Mouse (Mus musculus) MEL (cell line): ENCODE data around the gene Cacng2. TPM values are rescaled to one million over a fixed set of nuclear protein-coding genes. Genes with fewer than 3 reads are reported as not detected.

ENCODE experiments used
- DNase-seq: peaks from one replicate; pipeline ENCODE4 v3.0.0; 2011; ENCODE audit warnings: low read depth, low spot score
- H3K27ac ChIP-seq: 2 replicates; pipeline ENCODE4 v1.5.1; 2012; ENCODE audit warnings: low read depth, mild to moderate bottlenecking, control low read depth, low read length, moderate library complexity; ENCODE audit not compliant: control insufficient read depth
- H3K27me3 ChIP-seq, 2 experiments: fragments of 150-350 bp in 1 of 2; sonication (generic) in 1 of 2; 2 replicates each; pipeline ENCODE4 v1.6.1; 2012; ENCODE audit warnings: low read length in 2 of 2, mild to moderate bottlenecking in 2 of 2, improper control_type of control experiment in 1 of 2, moderate library complexity in 1 of 2; ENCODE audit not compliant: insufficient read depth in 2 of 2, control insufficient read depth in 1 of 2
- H3K36me3 ChIP-seq, 2 experiments: 2 replicates each; pipeline ENCODE4 v1.6.1; 2012 to 2014; ENCODE audit warnings: low read length in 2 of 2, improper control_type of control experiment in 1 of 2, inconsistent platforms in 1 of 2, mild to moderate bottlenecking in 1 of 2; ENCODE audit not compliant: insufficient read depth in 2 of 2, control insufficient read depth in 1 of 2
- H3K4me1 ChIP-seq, 2 experiments: fragments of 150-350 bp in 1 of 2; sonication (generic) in 1 of 2; 2 replicates each; pipeline ENCODE4 v1.6.1; 2012; ENCODE audit warnings: low read length in 2 of 2, improper control_type of control experiment in 1 of 2, mild to moderate bottlenecking in 1 of 2; ENCODE audit not compliant: insufficient read depth in 2 of 2, control insufficient read depth in 1 of 2
- H3K4me3 ChIP-seq, 2 experiments: fragments of 150-350 bp in 1 of 2; sonication (generic) in 1 of 2; 2 replicates each; pipeline ENCODE4 v1.5.1; 2012; ENCODE audit warnings: low read depth in 2 of 2, low read length in 2 of 2, mild to moderate bottlenecking in 2 of 2, moderate library complexity in 2 of 2, control low read depth in 1 of 2, improper control_type of control experiment in 1 of 2; ENCODE audit not compliant: control insufficient read depth in 1 of 2, insufficient read depth in 1 of 2
- H3K79me2 ChIP-seq: 2 replicates; pipeline ENCODE4 v1.6.1; 2012; ENCODE audit warnings: mild to moderate bottlenecking, low read length, moderate library complexity; ENCODE audit not compliant: control insufficient read depth, poor library complexity, insufficient read depth
- H3K9ac ChIP-seq: 2 replicates; pipeline ENCODE4 v1.6.1; 2012; ENCODE audit warnings: low read depth, mild to moderate bottlenecking, control low read depth, low read length, moderate library complexity; ENCODE audit not compliant: control insufficient read depth, poor library complexity, severe bottlenecking
- H3K9me3 ChIP-seq: fragments of 150-350 bp; sonication (generic); replicated peaks from 2 replicates; pipeline ENCODE4 v1.6.1; 2012; ENCODE audit warnings: mild to moderate bottlenecking, low read length, improper control_type of control experiment, moderate library complexity; ENCODE audit not compliant: insufficient read depth
- CHD1 ChIP-seq: IDR thresholded peaks from 2 replicates; pipeline ENCODE4 v1.6.1; 2012; ENCODE audit warnings: low read depth, mild to moderate bottlenecking, inconsistent platforms, low read length, improper control_type of control experiment
- CHD2 ChIP-seq: IDR thresholded peaks from 2 replicates; pipeline ENCODE4 v1.6.1; 2011; ENCODE audit warnings: low read length, improper control_type of control experiment
- E2F4 ChIP-seq: IDR thresholded peaks from 2 replicates; pipeline ENCODE4 v1.6.1; 2011; ENCODE audit warnings: low read depth, low read length, improper control_type of control experiment, borderline replicate concordance
- ELF1 ChIP-seq: IDR thresholded peaks from 2 replicates; pipeline ENCODE4 v1.6.1; 2014; ENCODE audit warnings: low read depth, mild to moderate bottlenecking, inconsistent platforms, low read length, improper control_type of control experiment, moderate library complexity
- GABPA ChIP-seq: IDR thresholded peaks from 2 replicates; pipeline ENCODE4 v1.6.1; 2012; ENCODE audit warnings: low read depth, mild to moderate bottlenecking, inconsistent platforms, low read length, improper control_type of control experiment, moderate library complexity
- JUND ChIP-seq: IDR thresholded peaks from 2 replicates; pipeline ENCODE4 v1.6.1; 2011; ENCODE audit warnings: low read depth, mild to moderate bottlenecking, improper control_type of control experiment, low read length
- MAFK ChIP-seq: IDR thresholded peaks from 2 replicates; pipeline ENCODE4 v1.6.1; 2011; ENCODE audit warnings: low read depth, mild to moderate bottlenecking, low read length, improper control_type of control experiment, borderline replicate concordance
- MAX ChIP-seq: IDR thresholded peaks from 2 replicates; pipeline ENCODE4 v1.6.1; 2011; ENCODE audit warnings: low read length, improper control_type of control experiment
- MEF2A ChIP-seq: IDR thresholded peaks from 2 replicates; pipeline ENCODE4 v1.6.1; 2014; ENCODE audit warnings: low read depth, mild to moderate bottlenecking, inconsistent platforms, low read length, improper control_type of control experiment; ENCODE audit not compliant: poor library complexity, insufficient replicate concordance, severe bottlenecking; ENCODE audit errors: extremely low read depth
- MYC ChIP-seq: IDR thresholded peaks from 2 replicates; pipeline ENCODE4 v1.6.1; 2011; ENCODE audit warnings: low read depth, mild to moderate bottlenecking, low read length, improper control_type of control experiment, moderate library complexity
- NELFE ChIP-seq: IDR thresholded peaks from 2 replicates; pipeline ENCODE4 v1.6.1; 2011; ENCODE audit warnings: low read depth, low read length, improper control_type of control experiment
- POLR2A ChIP-seq, 2 experiments: IDR thresholded peaks; 2 replicates each; pipeline ENCODE4 v1.6.1; 2011 to 2012; ENCODE audit warnings: low read length in 2 of 2, mild to moderate bottlenecking in 2 of 2, control low read depth in 1 of 2, improper control_type of control experiment in 1 of 2, low read depth in 1 of 2, moderate library complexity in 1 of 2; ENCODE audit not compliant: control insufficient read depth in 1 of 2, insufficient read depth in 1 of 2, poor library complexity in 1 of 2
- POLR2AphosphoS2 ChIP-seq: IDR thresholded peaks from 2 replicates; pipeline ENCODE4 v1.6.1; 2011; ENCODE audit warnings: low read length, improper control_type of control experiment
- POLR2AphosphoS5 ChIP-seq: IDR thresholded peaks from 2 replicates; pipeline ENCODE4 v1.6.1; 2012; ENCODE audit warnings: low read depth, borderline replicate concordance, mild to moderate bottlenecking, inconsistent platforms, low read length, moderate library complexity, mixed read lengths
- RAD21 ChIP-seq: IDR thresholded peaks from 2 replicates; pipeline ENCODE4 v1.6.1; 2011; ENCODE audit warnings: mild to moderate bottlenecking, low read depth, low read length, improper control_type of control experiment
- RCOR1 ChIP-seq: IDR thresholded peaks from 2 replicates; pipeline ENCODE4 v1.6.1; 2012; ENCODE audit warnings: low read depth, mild to moderate bottlenecking, inconsistent platforms, low read length, improper control_type of control experiment
- SIN3A ChIP-seq: IDR thresholded peaks from 2 replicates; pipeline ENCODE4 v1.6.1; 2012; ENCODE audit warnings: low read length, improper control_type of control experiment, inconsistent platforms
- TAL1 ChIP-seq: IDR thresholded peaks from 2 replicates; pipeline ENCODE4 v1.6.1; 2012; ENCODE audit warnings: mild to moderate bottlenecking, inconsistent platforms, low read length, moderate library complexity, mixed read lengths
- TBP ChIP-seq: IDR thresholded peaks from 2 replicates; pipeline ENCODE4 v1.8.0; 2011; ENCODE audit warnings: low read depth, low read length, improper control_type of control experiment
- TCF12 ChIP-seq: IDR thresholded peaks from 2 replicates; pipeline ENCODE4 v1.6.1; 2014; ENCODE audit warnings: low read depth, mild to moderate bottlenecking, inconsistent platforms, low read length, improper control_type of control experiment, moderate library complexity
- UBTF ChIP-seq: IDR thresholded peaks from 2 replicates; pipeline ENCODE4 v1.6.1; 2012; ENCODE audit warnings: low read depth, mild to moderate bottlenecking, inconsistent platforms, low read length, improper control_type of control experiment, moderate library complexity, borderline replicate concordance; ENCODE audit not compliant: insufficient read depth
- USF2 ChIP-seq, 2 experiments: IDR thresholded peaks; 2 replicates each; pipeline ENCODE4 v1.6.1; 2011 to 2012; ENCODE audit warnings: improper control_type of control experiment in 2 of 2, low read length in 2 of 2, borderline replicate concordance in 1 of 2, inconsistent platforms in 1 of 2, low read depth in 1 of 2, mild to moderate bottlenecking in 1 of 2; ENCODE audit not compliant: insufficient read depth in 1 of 2
- ZC3H11A ChIP-seq: IDR thresholded peaks from 2 replicates; pipeline ENCODE4 v1.6.1; 2012; ENCODE audit warnings: low read depth, mild to moderate bottlenecking, inconsistent platforms, low read length, improper control_type of control experiment
- ZKSCAN1 ChIP-seq: IDR thresholded peaks from 2 replicates; pipeline ENCODE4 v1.6.1; 2012; ENCODE audit warnings: low read depth, mild to moderate bottlenecking, inconsistent platforms, low read length, improper control_type of control experiment, moderate library complexity
- ZMIZ1 ChIP-seq: IDR thresholded peaks from 2 replicates; pipeline ENCODE4 v1.6.1; 2012; ENCODE audit warnings: low read depth, mild to moderate bottlenecking, inconsistent platforms, low read length, improper control_type of control experiment, moderate library complexity
- ZNF384 ChIP-seq: IDR thresholded peaks from 2 replicates; pipeline ENCODE4 v1.6.1; 2012; ENCODE audit warnings: low read depth, mild to moderate bottlenecking, inconsistent platforms, low read length, improper control_type of control experiment
- polyA plus RNA-seq, 2 experiments: library from polyadenylated mRNA; stranded (reverse) in 1 of 2; unstranded in 1 of 2; fragments of >175 nt in 1 of 2; fragments of >200 nt in 1 of 2; gene quantifications; 2 replicates each; pipeline versions ENCODE4 v1.2.1 to v1.2.4; 2012; ENCODE audit warnings: low replicate concordance in 2 of 2, low read depth in 1 of 2; ENCODE audit not compliant: insufficient read length in 2 of 2, insufficient read depth in 1 of 2, missing spikeins in 1 of 2
- total RNA-seq: library from RNA; depleted of rRNA; stranded (reverse); fragments of 300-350 nt; gene quantifications from 2 replicates; pipeline ENCODE4 v1.2.3, GENCODE M21; 2012

Cacng2 gene
- total and polyA plus RNA-seq, 3 experiments, result not detected

GRCm38 (mm10) chr15:78029938-78030337 is 89.9 kb downstream of the Cacng2 start:
- Histone ChIP-seq H3K27ac (no peak overlapping the region), H3K9ac (no peak overlapping the region), H3K4me3 (no peak overlapping the region), H3K36me3 (no peaks in the 10 kb centered on the region)
- TF ChIP-seq CHD2, result no peak
- no peak for TF ChIP-seq ZMIZ1
- TF ChIP-seq TAL1, result no peak
- no peak for TF ChIP-seq MAX
- TF ChIP-seq NELFE, result no peak
- TF ChIP-seq UBTF, result no peak
- TF ChIP-seq POLR2A (IDR thresholded peaks at IDR 0.05; ENCODE audit: control insufficient read depth in 1 of 2, insufficient read depth in 1 of 2, low read depth in 1 of 2, low read length in 2 of 2, poor library complexity in 1 of 2), result no peak
- no peak for TF ChIP-seq USF2 (IDR thresholded peaks at IDR 0.05; ENCODE audit: borderline replicate concordance in 1 of 2, insufficient read depth in 1 of 2, low read depth in 1 of 2, low read length in 2 of 2)
- TF ChIP-seq, all 39 proteins: peak for 0
- H3K79me2 ChIP-seq, result no peaks in the 10 kb centered on the region
- no peak for DNase-seq
- no peaks in the 10 kb centered on the region for H3K4me1 ChIP-seq
- H3K9me3 ChIP-seq, result no peaks in the 10 kb centered on the region
- H3K27me3 ChIP-seq, result peaks cover 0 to 6% of the 10 kb centered on the region in 2 experiments; a peak in 2 of 4 replicates

GRCm38 (mm10) chr15:78026521-78026920 is 93.3 kb downstream of the Cacng2 start:
- Histone ChIP-seq H3K36me3 (no peaks in the 10 kb centered on the region), H3K9ac (no peak overlapping the region), H3K9me3 (no peaks in the 10 kb centered on the region), H3K79me2 (no peaks in the 10 kb centered on the region), H3K4me1 (no peaks in the 10 kb centered on the region), H3K4me3 (no peak overlapping the region), H3K27me3 (peaks cover 0 to 6% of the 10 kb centered on the region in 2 experiments; a peak in 3 of 4 replicates), H3K27ac (no peak overlapping the region)
- TF ChIP-seq ZKSCAN1 (no peak), ZNF384 (no peak), ZC3H11A (no peak), MEF2A (no peak), POLR2AphosphoS5 (no peak), TCF12 (no peak), JUND (no peak), SIN3A (no peak), CHD1 (no peak), RAD21 (no peak), TBP (no peak), MAFK (no peak), E2F4 (no peak), ELF1 (no peak), RCOR1 (no peak), POLR2AphosphoS2 (no peak), MYC (no peak), MAX (no peak), GABPA (no peak)
- no peak for DNase-seq
